Mouse (Mus musculus) yolk sac, embryonic 10.5 days (tissue): Measurements from ENCODE around the gene Itga9.
A peak's percentile ranks its signal among the peaks of the same experiment; 100 is the strongest.

Experiments used
- DNase-seq: peaks from one replicate; pipeline ENCODE4 v3.0.0-alpha.2; 2017; ENCODE audit warnings: low spot score

Itga9 gene

DNA sequence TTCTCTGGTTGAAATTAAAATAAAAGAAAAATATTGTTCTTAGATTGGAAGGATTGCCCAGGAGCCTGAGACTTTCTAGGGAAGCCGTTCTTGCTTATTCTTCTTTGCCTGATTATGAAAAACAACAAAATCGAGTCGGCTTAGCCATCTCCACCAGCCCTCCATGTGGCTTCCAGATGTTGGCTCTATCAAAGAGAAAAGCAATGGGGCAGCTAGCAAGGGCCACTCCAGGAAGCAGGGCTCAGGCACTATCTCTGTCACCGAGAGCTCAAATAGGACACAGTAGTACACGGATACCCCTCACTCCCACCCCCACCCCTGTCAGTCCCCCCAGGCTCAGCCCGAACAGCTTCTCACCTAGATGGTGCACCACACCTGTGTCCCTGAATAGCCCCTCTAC, 168.2 kb downstream of the Itga9 start:
- no peak for DNase-seq

- no peak for DNase-seq
These were observed 170.5 kb downstream of the Itga9 start for GRCm38 (mm10) chr9:118776880-118777438.

DNA sequence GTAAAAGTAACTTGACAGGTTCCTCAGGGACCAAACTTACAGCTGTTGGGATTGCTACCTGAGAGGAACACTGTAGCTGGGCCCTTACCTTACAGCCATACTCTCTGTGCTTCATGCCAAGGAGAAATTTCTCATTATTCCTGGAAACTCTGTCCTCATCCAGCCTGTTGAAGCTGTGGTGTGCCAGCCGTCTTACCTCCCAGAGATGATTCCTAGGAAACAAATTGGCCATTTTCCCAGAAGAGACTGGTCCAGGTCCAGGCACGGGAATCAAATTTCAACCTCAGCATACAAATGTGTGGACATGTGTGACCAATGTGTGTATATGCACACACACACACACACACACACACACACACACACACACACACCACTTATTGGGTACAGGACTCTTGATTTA, 172.1 kb downstream of the Itga9 start:
- DNase-seq = no peak

DNA sequence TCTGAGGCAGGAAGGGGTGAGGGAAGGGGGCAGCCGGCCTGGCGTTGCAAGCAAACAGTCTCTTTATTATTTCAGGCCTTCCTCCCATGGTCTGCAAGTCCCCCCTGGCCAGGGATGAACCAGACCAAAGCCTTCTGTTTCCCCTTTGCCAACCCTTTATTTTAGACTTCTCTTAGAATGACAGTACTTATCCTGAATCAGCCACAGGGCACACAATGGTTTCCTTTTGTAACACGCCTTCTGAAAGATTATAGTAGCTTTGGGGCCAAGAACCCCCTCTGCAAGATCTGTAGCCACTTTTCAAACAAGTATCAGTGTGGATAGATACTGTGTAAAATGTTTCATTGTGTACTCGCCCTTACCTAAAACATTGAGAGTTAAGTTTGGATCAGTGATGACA, 178.1 kb downstream of the Itga9 start:
- DNase-seq = no peak

- DNase-seq = no peak
These were observed 179.3 kb downstream of the Itga9 start for GRCm38 (mm10) chr9:118785816-118786215.

DNA sequence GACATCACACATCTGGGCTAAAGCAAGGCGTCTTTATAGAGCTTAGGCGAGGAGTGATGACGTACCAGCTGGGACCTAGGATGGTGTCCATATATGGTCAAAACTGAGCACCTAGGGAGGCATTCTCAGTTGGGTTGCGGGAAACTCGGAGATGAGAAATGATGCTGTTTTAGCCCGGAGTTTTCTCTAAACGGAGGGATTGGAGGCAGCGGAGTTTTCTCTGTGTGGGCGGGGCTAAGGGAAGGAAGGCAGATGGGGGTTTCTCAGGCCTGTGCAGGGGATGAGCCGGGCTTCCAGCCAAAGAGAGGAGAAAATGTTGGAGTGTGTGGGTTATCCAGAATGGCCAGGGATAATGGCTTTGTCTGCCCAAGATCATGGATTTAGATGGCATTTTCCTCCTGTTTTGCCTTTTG, 182.4 kb downstream of the Itga9 start:
- no peak for DNase-seq

DNA sequence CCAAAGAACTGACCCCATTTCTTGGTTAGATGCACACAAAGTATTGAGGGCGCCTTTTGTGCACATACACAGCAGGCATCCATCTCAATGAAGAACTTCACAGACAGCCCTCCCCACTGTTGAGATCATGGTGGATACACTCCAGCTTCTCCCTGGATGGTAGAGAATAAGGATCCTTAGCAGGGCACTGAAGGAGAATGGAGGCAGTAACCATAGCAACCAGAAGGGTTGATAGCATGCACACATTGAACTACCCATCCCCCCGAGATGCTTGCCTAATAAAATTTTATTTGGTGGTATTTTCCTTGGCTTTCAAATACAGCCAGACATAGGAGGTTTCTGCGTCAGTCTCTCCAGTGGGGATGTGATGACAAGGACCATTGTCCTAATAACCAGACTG, 184.7 kb downstream of the Itga9 start:
- no peak for DNase-seq

DNA sequence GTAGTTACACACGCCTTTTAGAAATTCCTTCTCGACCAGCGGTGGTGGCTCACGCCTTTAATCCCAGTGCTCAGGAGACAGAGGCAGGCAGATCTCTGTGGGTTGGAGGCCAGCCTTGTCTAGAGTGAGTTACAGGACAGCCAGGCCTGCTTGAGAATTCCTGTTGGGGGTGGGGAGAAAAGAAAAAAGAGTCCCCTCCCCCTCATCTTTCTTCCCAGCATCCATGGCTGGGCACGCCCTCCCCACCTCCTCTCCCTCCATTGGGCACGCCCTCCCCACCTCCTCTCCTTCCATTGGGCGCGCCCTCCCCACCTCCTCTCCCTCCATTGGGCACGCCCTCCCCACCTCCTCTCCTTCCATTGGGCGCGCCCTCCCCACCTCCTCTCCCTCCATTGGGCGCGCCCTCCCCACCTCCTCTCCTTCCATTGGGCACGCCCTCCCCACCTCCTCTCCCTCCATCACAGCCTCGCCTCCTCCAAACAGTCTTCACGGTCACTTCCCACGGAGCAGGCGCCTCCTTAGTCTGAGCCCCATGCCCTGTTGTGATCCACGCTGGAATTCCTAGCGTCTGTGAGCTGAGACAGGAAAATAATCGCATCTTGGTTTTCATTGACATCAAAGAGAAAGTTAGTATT, 186.8 kb downstream of the Itga9 start:
- no peak for DNase-seq

- peak; percentile 13 for DNase-seq
These were observed 188.2 kb downstream of the Itga9 start for GRCm38 (mm10) chr9:118794668-118795067.

DNA sequence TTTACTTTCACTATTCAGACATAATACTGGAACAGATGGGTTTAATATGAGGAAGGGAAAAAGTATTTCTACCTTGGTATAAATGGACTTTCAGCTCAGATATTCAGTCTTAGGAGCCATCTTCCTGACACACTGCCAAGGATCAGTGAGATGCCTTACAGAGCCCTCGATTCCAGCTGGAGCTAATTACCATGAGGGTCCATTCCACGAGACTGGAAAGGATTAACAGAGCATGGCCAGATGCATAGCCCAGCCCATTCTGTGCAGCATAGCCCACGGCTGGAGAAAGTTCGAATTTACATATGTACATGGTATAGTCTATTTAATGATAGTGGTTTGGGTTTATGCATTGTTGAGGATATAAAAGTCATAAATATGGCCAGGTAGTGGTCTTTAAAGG, 188.8 kb downstream of the Itga9 start:
- no peak for DNase-seq

DNA sequence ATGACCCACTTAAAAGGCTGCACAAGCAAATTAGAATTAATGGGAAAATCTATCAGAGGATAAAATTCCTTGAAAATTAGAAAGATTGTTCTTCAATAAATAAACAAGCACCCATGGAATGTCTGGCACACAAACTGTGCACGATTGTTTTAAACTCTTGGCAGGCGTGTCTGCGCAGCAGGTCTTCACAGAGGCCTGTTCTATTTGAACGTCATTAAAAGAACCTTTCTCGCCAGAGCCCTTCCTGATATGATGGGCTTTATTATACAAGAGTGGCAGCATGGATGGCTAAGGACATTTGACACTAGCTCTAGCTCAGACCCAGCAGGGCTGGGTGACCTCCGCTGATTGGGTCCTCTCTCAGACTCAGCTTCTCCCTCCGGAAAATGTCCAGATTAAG, 192.6 kb downstream of the Itga9 start:
- DNase-seq = no peak

GRCm38 (mm10) chr9:118801176-118801909, 194.9 kb downstream of the Itga9 start:
- no peak for DNase-seq

DNA sequence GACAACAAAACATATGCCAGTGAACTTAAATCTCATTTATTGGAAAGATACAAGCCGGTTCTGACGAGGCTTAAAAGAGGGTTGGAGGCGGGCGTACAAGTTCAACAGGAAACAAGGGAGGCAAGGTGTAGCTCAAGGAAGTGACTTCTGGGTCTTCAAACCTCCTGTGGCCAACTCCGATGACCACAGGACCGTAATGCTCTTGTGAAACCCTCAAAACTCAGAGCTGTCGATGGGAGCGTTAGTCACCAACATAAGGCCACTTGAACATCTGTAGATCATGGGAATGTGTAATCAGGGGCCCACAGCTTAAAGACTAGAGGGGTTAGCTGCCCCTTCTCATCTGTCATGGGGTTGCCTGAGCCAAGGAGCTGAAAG, 195.4 kb downstream of the Itga9 start:
- no peak for DNase-seq

GRCm38 (mm10) chr9:118802380-118802779, 195.9 kb downstream of the Itga9 start:
- no peak for DNase-seq

DNA sequence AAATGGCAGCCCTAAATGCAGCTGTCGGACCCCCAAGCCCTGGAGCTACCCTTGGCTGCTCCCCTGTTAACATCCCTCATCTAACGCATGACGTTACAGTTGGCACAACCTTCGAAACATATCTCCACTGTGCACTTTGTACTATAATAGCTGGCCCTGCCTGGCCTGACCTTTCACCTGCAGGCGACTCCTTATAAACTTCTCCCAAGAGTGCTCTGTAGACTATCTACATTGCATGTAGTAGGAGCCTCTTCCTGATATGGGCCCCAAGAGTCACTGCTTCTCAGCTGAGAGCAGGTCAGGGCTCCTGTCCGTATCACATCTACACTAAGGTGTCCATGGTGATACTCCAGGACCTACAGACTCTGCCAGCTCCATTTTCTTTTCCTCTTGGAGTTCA, 199.2 kb downstream of the Itga9 start:
- no peak for DNase-seq

DNA sequence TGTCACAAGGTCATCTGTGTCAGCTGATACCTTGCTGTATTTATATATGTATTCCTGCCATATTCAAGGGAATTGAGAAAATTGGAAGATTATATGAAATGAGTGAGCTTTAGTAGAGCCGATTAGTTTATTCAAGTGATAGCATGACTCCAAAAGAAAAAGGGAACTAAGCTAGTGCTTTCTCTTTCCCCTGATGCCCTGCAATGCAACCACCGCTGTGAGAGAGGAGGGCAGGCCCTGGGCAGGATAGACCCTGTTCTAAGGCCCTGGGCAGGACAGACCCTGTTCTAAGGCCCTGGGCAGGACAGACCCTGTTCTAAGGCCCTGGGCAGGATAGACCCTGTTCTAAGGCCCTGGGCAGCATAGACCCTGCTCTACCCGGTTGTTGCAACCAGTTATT, 201.2 kb downstream of the Itga9 start:
- DNase-seq = no peak

GRCm38 (mm10) chr9:118812221-118812620, 205.7 kb downstream of the Itga9 start:
- no peak for DNase-seq

DNA sequence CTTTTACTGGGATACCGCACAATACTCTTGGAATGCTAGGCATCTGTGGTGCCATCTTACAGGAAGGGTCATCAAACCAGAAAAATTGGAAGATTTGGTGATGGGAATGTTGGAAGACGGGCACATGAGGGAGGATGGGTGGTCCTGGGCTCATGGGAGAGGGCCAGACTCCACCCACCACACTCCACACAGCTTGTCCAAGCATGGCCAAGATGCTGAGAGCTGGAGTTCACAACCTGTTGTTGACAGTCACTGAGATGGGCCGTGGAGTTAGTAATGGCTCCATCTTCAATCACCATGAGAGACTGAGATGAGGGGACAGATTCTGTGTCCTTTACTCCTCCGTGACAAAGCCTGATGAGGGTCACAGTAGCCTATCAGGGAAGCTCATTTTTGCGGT, 207.0 kb downstream of the Itga9 start:
- DNase-seq = no peak

DNA sequence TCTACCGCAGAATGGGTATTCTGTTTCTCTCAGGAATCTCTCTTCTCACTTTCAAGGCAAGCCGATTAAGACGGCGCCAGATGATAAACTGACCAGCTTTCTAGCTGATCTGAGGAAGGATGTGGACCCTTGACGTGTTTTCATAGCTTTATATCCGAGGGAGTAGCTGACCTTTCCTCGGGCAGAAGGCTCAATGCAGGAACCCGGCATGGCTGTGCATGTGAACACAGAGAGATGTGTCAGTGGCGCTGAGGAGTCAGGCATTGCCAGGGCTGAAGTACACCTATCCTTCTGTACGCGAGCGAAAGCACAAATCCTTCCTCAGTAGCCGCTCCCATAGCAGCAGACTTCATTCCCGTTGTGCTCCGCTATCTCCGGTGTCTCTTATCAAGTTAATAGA, 207.6 kb downstream of the Itga9 start:
- DNase-seq = no peak

DNA sequence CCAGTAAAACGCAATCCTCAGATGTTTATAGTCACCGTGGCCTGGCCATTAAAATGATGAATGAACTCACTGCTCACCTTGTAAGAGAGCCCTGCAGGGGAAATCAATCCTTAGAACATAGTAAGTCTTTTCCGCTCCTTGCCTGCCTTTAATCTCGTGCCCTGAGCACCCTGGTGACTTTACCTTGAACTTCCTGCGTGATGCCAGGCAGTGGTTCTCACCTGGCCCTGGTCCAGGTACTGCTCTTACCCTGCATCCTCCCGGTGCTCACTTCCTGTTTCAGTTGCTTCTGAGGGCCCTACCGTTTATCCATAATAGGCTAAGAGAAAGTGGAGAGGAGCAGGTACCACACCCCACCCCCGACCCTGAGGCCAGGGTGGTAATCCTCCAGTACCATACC, 208.0 kb downstream of the Itga9 start:
- no peak for DNase-seq

DNA sequence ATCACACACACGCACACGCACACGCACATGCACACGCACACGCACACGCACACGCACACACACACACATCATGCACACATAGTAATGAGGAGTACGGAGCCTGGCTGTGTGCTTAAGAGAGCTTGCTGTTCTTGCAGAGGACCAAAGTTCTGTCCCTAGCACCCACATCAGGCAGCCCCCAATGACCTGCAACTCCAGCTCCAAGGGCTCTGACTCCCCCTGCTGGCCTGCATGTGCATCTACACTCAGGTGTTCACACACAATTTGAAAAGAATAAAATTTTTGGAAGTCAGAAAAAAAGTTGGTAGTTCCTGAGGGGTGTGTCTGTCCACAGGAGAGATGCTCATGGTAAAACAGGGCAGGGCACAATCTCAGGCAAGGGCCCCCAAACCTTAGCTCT, 209.1 kb downstream of the Itga9 start:
- no peak for DNase-seq

GRCm38 (mm10) chr9:118818508-118818907, 212.0 kb downstream of the Itga9 start:
- no peak for DNase-seq
